Mouse (Mus musculus) brain, embryonic 14.5 days (tissue): Measurements from ENCODE around the gene Nup62. TPM values are rescaled to one million over a fixed set of nuclear protein-coding genes. Genes with fewer than 3 reads are reported as not detected.

Source experiments
- DNase-seq: peaks from one replicate; pipeline ENCODE4 v3.0.0-alpha.2; 2011; ENCODE audit warnings: low read depth
- CTCF ChIP-seq: fragments of 200-500 bp; IDR thresholded peaks from 2 replicates; pipeline ENCODE4 v1.5.1; 2012; ENCODE audit warnings: inconsistent platforms, mild to moderate bottlenecking, moderate library complexity, borderline replicate concordance; ENCODE audit not compliant: insufficient read depth, insufficient read length; ENCODE audit errors: extremely low read depth
- POLR2A ChIP-seq: fragments of 200-500 bp; IDR thresholded peaks from 2 replicates; pipeline ENCODE4 v1.6.1; 2012; ENCODE audit warnings: mild to moderate bottlenecking, inconsistent platforms, borderline replicate concordance; ENCODE audit not compliant: poor library complexity, insufficient read depth, insufficient read length, severe bottlenecking; ENCODE audit errors: extremely low read depth
- polyA plus RNA-seq: library from polyadenylated mRNA; depleted of rRNA; stranded (reverse); fragments of >200 nt; gene quantifications from 2 replicates; pipeline ENCODE4 v1.2.3, GENCODE M21; 2012

Gene Nup62
- polyA plus RNA-seq, 1 experiment, result 73.9 TPM

GRCm38 (mm10) chr7:44810819-44811557 lies 4.9 kb upstream of the Nup62 start:
- TF ChIP-seq CTCF, result no peak
- TF ChIP-seq POLR2A, result no peak
- DNase-seq, result no peak

- no peak for TF ChIP-seq POLR2A
- TF ChIP-seq CTCF, result no peak
- no peak for DNase-seq
Measured at GRCm38 (mm10) chr7:44812651-44813325, 3.1 kb upstream of the Nup62 start.

DNA sequence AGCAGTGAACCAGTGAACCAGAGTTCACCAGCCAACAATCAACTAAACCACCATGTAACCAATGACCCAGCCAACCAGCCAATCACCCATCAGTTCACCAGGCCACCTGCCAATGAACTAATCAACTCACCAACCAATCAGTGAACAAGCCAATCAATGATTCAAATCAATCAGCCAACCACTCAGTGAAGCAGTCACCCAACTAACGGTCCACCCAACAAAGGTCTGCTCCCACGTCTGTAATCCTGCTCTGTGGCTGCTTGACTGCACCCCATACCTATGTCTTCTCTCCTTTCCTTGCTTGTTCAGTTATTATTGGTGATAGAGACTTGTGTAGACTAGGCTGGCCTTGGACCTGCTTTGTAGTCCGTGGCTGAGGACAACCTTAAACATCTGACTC lies 1.9 kb upstream of the Nup62 start:
- DNase-seq, result no peak

DNA sequence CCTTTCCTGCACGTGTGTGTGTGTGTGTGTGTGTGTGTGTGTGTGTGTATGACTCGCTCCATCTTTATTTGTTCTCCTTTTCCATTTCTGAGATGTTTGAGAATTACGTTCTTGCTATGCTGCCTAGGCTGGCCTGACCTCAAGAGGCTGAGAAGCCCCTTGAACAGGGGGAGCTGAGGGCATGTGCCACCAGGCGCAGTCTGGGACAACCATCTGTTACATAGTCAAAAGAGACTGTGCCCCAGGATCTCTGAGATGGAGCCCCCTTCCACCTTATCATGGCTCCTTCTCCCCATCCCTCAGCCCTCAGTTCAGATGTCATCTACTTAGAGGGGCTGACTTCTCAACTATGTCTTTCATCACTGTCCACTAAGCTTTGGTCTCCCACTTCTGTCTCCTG lies 1.5 kb upstream of the Nup62 start:
- no peak for DNase-seq
- TF ChIP-seq CTCF, result no peak
- TF ChIP-seq POLR2A, result no peak

More for the DNA sequence above, 1.9 kb upstream of the Nup62 start:
- TF ChIP-seq CTCF (no peak), POLR2A (no peak)

DNA sequence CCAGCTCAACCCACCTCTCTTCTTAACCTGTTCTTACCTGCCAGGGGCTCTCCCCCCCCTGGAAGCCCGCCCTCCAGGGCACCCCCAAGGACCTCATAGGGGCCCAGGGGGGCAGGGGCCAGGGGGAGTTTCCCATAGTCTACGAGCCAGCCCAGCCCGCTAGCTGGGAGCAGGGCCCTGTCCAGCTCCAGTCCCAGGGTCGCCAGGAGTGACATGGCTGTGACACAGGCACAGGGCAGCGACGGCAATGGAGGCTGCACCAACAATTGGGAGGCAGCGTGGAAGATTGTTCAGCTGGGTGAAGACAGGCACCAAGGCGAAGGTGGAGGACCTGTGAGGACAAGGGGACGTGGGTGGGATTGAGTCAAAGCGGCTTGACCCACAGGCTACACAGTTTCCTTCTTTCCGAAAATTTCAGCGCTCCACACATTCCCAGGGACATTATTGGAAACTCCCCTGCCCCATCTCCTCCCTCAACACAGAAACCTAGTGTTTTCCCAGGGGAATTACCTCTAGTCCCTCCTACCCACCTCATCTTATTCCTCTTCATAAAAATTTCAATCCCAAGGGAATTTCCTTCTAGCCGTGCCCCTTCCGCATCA lies 835 bp upstream of the Nup62 start:
- DNase-seq, result no peak
- TF ChIP-seq CTCF (no peak), POLR2A (no peak)

GRCm38 (mm10) chr7:44816470-44817021 lies 658 bp downstream of the Nup62 start, which contains the start of gene Atf5:
Gene Atf5 (minus strand): TSS chr7:44816658.
- TF ChIP-seq POLR2A (no peak), CTCF (no peak)
- DNase-seq, result peak; percentile 63

DNA sequence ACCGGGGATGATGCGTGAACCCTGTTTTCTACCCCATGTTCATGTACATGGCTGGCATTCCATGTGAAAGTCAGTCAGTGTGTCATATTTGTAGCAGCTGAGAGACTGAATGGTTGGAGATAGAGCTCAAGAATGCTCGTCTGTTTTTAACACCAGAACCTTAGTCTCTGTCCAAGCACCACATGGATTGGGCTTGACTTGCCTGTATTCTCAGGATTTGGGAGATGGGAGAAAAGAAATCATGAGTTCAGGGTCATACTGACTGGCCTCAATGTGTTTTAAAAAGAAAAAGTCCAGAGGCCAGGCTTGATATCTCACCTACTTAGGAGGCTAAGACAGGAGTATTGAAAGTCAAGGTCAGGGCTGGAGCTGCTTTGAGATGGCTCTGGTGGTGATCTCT lies 1.6 kb downstream of the Nup62 start:
- TF ChIP-seq CTCF (no peak), POLR2A (no peak)
- no peak for DNase-seq

DNA sequence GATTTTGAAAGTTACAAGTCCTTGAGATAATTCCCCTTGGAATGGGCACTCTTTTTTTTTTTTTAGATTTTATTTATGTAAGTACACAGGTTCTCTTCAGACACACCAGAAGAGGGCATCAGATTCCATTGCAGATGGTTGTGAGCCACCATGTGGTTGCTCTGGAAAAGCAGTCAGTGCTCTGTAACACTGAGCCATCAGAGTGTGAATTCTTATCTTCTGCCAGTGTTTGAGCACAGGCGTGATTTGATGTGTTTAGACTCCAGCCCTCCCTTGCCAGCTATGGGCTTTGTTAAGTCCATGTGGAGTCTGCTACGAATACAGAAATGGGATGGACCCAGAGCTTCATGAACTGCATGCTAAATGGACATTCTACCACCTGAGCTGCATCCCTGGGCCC lies 2.3 kb downstream of the Nup62 start:
- no peak for TF ChIP-seq POLR2A
- TF ChIP-seq CTCF, result peak; percentile 12; the same call in 1 of the 2 replicates
- DNase-seq, result peak; percentile 58

GRCm38 (mm10) chr7:44818751-44819235 lies 2.9 kb downstream of the Nup62 start:
- DNase-seq, result peak; percentile 48
- TF ChIP-seq CTCF (no peak), POLR2A (no peak)

GRCm38 (mm10) chr7:44819391-44819790 lies 3.5 kb downstream of the Nup62 start:
- DNase-seq, result no peak
- TF ChIP-seq CTCF, result no peak
- TF ChIP-seq POLR2A, result no peak

DNA sequence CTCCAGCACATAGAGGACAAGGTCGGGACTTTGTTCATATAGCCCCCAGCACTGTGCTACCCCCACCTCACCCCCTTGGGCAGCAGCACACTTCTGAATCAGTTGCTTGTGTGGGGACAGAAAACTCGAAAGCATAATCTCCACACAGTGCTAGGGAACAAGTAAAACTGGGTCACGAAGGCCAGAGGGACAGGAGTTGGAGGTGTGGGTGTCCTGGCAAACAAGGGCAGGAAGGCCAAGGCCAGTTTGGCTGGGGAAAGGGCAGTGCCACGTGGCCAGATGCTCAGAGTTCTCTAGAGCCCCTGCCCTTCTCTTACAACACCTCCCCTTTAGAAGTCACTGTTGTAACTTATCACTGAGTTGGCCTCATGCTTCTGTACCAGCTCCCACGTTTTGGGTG lies 4.0 kb downstream of the Nup62 start:
- no peak for DNase-seq
- TF ChIP-seq POLR2A, result no peak
- no peak for TF ChIP-seq CTCF
